Mouse (Mus musculus) ES-E14 (cell line): ENCODE results near the gene Arhgap24. TPM values are rescaled to one million over a fixed set of nuclear protein-coding genes. Genes with fewer than 3 reads are reported as not detected.

ENCODE experiments used
- DNase-seq: peaks from one replicate; pipeline ENCODE4 v3.0.0-alpha.2; 2013; ENCODE audit warnings: low read depth, low spot score
- H3K27ac ChIP-seq: 2 replicates; pipeline ENCODE4 v1.5.1; 2012; ENCODE audit warnings: low read depth, mild to moderate bottlenecking, low read length, moderate library complexity, mixed read lengths; ENCODE audit not compliant: poor library complexity, insufficient read depth, severe bottlenecking
- H3K36me3 ChIP-seq: 2 replicates; pipeline ENCODE4 v1.6.1; 2012; ENCODE audit warnings: mild to moderate bottlenecking, low read length, moderate library complexity, mixed read lengths; ENCODE audit not compliant: control insufficient read depth, poor library complexity, insufficient read depth, severe bottlenecking
- H3K4me1 ChIP-seq, 2 experiments: fragments of 150-350 bp in 1 of 2; sonication (generic) in 1 of 2; 2 replicates each; pipeline ENCODE4 v1.6.1; 2012; ENCODE audit warnings: low read length in 2 of 2, mild to moderate bottlenecking in 1 of 2, mixed read lengths in 1 of 2; ENCODE audit not compliant: control insufficient read depth in 2 of 2, insufficient read depth in 2 of 2, poor library complexity in 1 of 2
- H3K4me3 ChIP-seq, 2 experiments: fragments of 150-350 bp in 1 of 2; sonication (generic) in 1 of 2; 2 replicates each; pipeline ENCODE4 v1.5.1; 2012; ENCODE audit warnings: low read length in 2 of 2, low read depth in 1 of 2, mild to moderate bottlenecking in 1 of 2, mixed read lengths in 1 of 2; ENCODE audit not compliant: insufficient read depth in 1 of 2, poor library complexity in 1 of 2, severe bottlenecking in 1 of 2
- H3K9ac ChIP-seq: 2 replicates; pipeline ENCODE4 v1.6.1; 2012; ENCODE audit warnings: low read depth, mild to moderate bottlenecking, low read length, mixed read lengths; ENCODE audit not compliant: poor library complexity, insufficient read depth, severe bottlenecking
- H3K9me3 ChIP-seq: fragments of 150-350 bp; sonication (generic); 2 replicates; pipeline ENCODE4 v1.6.1; 2012; ENCODE audit warnings: low read depth, mild to moderate bottlenecking, low read length; ENCODE audit not compliant: control insufficient read depth, insufficient read depth
- CHD2 ChIP-seq: IDR thresholded peaks from 2 replicates; pipeline ENCODE4 v1.6.1; 2014; ENCODE audit warnings: mild to moderate bottlenecking, low read depth, low read length, inconsistent platforms
- HCFC1 ChIP-seq: IDR thresholded peaks from 2 replicates; pipeline ENCODE4 v1.6.1; 2012; ENCODE audit warnings: low read length, inconsistent platforms, borderline replicate concordance; ENCODE audit not compliant: insufficient read depth
- MAFK ChIP-seq: IDR thresholded peaks from 2 replicates; pipeline ENCODE4 v1.6.1; 2014; ENCODE audit warnings: mild to moderate bottlenecking, low read depth, low read length, inconsistent platforms; ENCODE audit not compliant: insufficient read depth
- ZC3H11A ChIP-seq: IDR thresholded peaks from 2 replicates; pipeline ENCODE4 v1.6.1; 2012; ENCODE audit warnings: low read depth, mild to moderate bottlenecking, inconsistent platforms, low read length, borderline replicate concordance
- ZNF384 ChIP-seq: IDR thresholded peaks from 2 replicates; pipeline ENCODE4 v1.6.1; 2012; ENCODE audit warnings: low read depth, low read length, inconsistent platforms
- in situ Hi-C, 2 experiments: fragments of 600-800 bp; cut with MboI; formaldehyde crosslinking; loops; one replicate each; pipeline ENCODE4 v1.15.1; 2025; ENCODE audit warnings: low sequenced_read_pairs in 2 of 2, inconsistent platforms in 1 of 2; ENCODE audit not compliant: unreplicated experiment in 2 of 2
- total RNA-seq: library from RNA; depleted of rRNA; stranded (reverse); fragments of 300-350 nt; gene quantifications from 2 replicates; pipeline ENCODE4 v1.2.3, GENCODE M21; 2012

Arhgap24 gene
- total RNA-seq, 1 experiment: 0.89 TPM

DNA sequence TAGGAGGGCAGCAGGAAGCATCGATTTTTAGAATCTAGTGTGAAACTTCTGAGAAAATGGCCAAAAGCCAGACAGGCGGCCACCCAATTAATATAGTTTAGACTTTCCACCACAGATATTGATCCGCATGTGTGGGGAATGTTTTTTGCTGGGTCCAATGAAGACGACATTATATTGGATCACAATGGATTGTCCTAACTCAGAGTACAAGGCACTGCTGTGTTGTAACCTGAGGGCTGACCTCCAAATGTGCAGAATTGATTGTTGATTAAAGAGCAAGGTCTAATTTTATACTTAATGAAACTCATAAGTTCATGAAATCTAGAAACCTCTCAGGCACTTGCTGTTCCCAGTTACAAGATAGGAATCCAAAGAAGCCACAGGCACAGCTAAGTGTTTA, 74.8 kb downstream of the Arhgap24 start:
- in situ Hi-C loops: no loop called here
- Histone ChIP-seq H3K9ac (no peak overlapping the region), H3K4me1 (no peaks in the 10 kb centered on the region), H3K27ac (no peak overlapping the region), H3K4me3 (no peak overlapping the region), H3K9me3 (no peaks in the 10 kb centered on the region), H3K36me3 (no peaks in the 10 kb centered on the region)
- TF ChIP-seq CHD2: no peak
- no peak for TF ChIP-seq ZNF384
- TF ChIP-seq HCFC1: no peak
- TF ChIP-seq ZC3H11A: no peak
- no peak for TF ChIP-seq MAFK
- no peak for DNase-seq

DNA sequence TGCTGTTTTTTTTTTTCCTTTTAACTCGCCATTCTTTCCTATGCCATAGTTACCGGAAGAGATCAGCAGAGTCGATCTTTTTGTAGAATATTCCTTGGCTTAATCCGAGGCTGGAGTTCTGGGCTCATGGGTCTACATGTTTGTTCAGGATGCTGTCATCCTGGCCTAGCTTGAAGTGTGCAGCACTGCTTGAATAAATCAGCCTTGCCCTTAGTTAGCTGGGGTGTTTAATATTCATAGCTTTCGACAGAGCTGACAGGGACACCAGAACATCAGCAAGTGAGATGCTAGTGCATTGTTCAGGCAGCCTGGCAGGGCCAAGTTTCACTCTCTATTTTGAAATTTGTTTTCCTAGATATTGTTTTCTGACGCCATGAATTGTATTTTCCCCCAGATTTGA, 79.1 kb downstream of the Arhgap24 start:
- DNase-seq: no peak
- H3K27ac ChIP-seq: no peak overlapping the region
- no peak overlapping the region for H3K9ac ChIP-seq
- H3K4me3 ChIP-seq: no peak overlapping the region
- no peaks in the 10 kb centered on the region for H3K36me3 ChIP-seq
- H3K4me1 ChIP-seq: no peaks in the 10 kb centered on the region
- TF ChIP-seq CHD2 (no peak), ZC3H11A (no peak), HCFC1 (no peak), MAFK (no peak)
- H3K9me3 ChIP-seq: no peaks in the 10 kb centered on the region
- in situ Hi-C loops: no loop called here

DNA sequence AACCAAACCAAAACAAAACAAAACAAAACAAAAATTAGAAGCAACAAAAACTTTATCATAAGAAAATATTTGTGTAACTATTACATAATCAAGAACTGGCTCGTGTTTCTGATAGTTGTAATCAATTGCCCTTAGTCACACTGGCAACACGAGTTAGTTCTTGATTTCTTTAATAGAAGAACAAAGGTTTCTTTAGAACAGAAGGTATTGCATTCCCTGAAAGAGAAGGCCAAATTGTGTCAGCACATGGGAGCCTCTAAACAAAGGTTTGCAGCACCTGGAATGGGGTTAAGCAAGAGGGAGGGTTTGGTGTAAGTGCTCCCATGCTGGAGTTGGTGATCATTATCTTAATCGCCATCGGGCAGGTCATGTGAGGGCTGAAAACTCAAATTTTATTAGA, 82.8 kb downstream of the Arhgap24 start:
- DNase-seq: no peak
- TF ChIP-seq HCFC1 (no peak), ZC3H11A (no peak), ZNF384 (no peak), MAFK (no peak), CHD2 (no peak)
- Histone ChIP-seq H3K36me3 (no peaks in the 10 kb centered on the region), H3K4me1 (no peaks in the 10 kb centered on the region), H3K27ac (no peak overlapping the region), H3K9me3 (no peaks in the 10 kb centered on the region), H3K9ac (no peak overlapping the region), H3K4me3 (no peak overlapping the region)
- in situ Hi-C loops: no loop called here

DNA sequence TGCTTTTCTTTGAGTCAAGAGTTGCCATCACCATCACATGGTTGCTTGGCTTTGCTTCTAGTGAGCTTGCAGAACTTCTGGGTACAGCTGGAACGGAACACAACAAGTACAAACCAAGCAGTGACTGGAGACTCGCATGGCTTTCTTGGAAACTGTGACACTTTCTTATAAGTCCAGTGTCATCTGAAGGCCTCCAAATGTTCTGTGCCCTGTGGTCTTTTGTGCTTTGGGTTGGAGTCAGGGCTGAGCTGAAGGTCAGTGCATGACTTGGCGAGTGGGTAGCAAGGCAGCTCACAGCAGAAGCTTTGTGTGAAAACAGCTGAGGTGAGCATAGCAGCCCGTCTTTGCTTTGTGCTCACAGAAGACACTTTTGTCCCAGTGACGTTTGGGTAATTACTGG, 87.6 kb downstream of the Arhgap24 start:
- TF ChIP-seq HCFC1 (no peak), MAFK (no peak), ZC3H11A (no peak), CHD2 (no peak), ZNF384 (no peak)
- Histone ChIP-seq H3K36me3 (no peaks in the 10 kb centered on the region), H3K27ac (no peak overlapping the region), H3K4me3 (no peak overlapping the region), H3K4me1 (no peaks in the 10 kb centered on the region), H3K9ac (no peak overlapping the region), H3K9me3 (no peaks in the 10 kb centered on the region)
- in situ Hi-C loops: no loop called here
- DNase-seq: no peak

DNA sequence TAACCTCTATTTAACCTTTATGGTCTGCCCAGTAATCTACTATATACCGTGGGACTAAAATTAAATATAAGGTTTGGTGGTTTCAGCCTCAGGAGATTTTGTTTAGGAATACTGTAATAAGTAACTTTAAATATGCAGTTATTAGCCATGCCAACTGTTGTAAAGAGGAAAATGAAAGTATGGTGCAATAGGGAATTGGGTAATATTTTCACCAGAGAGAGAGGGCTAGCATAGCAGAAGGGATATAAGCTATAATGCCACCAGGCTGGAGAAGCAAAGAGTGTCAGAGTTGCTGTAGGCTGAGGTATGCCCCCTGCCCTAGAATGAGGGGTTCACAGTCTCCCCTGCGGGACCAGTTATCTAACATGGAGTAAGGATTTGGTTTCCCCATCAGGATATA, 90.3 kb downstream of the Arhgap24 start:
- TF ChIP-seq ZNF384 (no peak), CHD2 (no peak), ZC3H11A (no peak), HCFC1 (no peak), MAFK (no peak)
- Histone ChIP-seq H3K4me3 (no peak overlapping the region), H3K4me1 (no peaks in the 10 kb centered on the region), H3K36me3 (no peaks in the 10 kb centered on the region), H3K27ac (no peak overlapping the region), H3K9me3 (no peaks in the 10 kb centered on the region), H3K9ac (no peak overlapping the region)
- in situ Hi-C loops: no loop called here
- no peak for DNase-seq
